Mouse (Mus musculus): ENCODE data around the gene Iqsec1.

DNA sequence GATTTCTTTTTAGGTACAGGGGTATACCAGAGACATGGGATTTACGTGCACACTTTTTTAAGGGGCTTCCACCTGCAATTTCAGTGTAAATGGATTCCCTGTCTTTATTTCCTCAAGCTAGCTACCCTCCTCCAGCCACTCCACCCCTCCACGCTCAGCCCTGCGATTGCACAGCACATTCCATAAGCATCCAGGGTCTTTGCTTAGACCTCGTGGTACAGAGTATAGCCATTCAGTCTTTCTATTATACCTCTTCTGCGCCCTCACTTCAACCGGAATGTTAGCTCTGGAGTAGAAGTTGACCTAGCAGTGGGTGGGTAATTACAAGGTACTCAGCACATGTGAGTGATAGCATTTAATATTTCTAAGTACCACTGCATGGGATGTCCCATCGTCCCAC lies 13.1 kb upstream of the Iqsec1 start:
- TF ChIP-seq GATA1 (IDR thresholded peaks at IDR 0.05; ENCODE audit: borderline replicate concordance, low read length) (no peak), CTCF (IDR thresholded peaks at IDR 0.05; ENCODE audit: low read depth, low read length) (no peak), TAL1 (conservative IDR thresholded peaks at IDR 0.05; ENCODE audit: low read depth, low read length) (no peak)
